Mouse (Mus musculus) kidney, adult 8-10 months (tissue): ENCODE measurements around the gene Tbxas1.

ENCODE experiments used
- DNase-seq, 2 experiments: peaks; one replicate each; pipeline ENCODE4 v3.0.0; 2022

The Tbxas1 gene

GRCm38 (mm10) chr6:38966839-38967238 is 91.6 kb downstream of the Tbxas1 start:
- DNase-seq, result no peak

- DNase-seq, result no peak
Measured at GRCm38 (mm10) chr6:38967288-38967687, 92.1 kb downstream of the Tbxas1 start.

- no peak for DNase-seq
Measured at GRCm38 (mm10) chr6:38967988-38968387, 92.8 kb downstream of the Tbxas1 start.

GRCm38 (mm10) chr6:38969944-38970740 is 94.9 kb downstream of the Tbxas1 start:
- no peak for DNase-seq

- no peak for DNase-seq
Measured at GRCm38 (mm10) chr6:38970759-38971158, 95.6 kb downstream of the Tbxas1 start.

GRCm38 (mm10) chr6:38972826-38973225 is 97.6 kb downstream of the Tbxas1 start:
- no peak for DNase-seq

GRCm38 (mm10) chr6:38973441-38974161 is 98.4 kb downstream of the Tbxas1 start:
- DNase-seq, result peak; percentile 48 to 52

GRCm38 (mm10) chr6:38974162-38974525 is 98.9 kb downstream of the Tbxas1 start:
- DNase-seq, result peak; percentile 80 to 88

- peak in 1 of 2 experiments; percentile 43 for DNase-seq
Measured at GRCm38 (mm10) chr6:38974536-38975268, 99.5 kb downstream of the Tbxas1 start.

GRCm38 (mm10) chr6:38975866-38976265 is 100.7 kb downstream of the Tbxas1 start:
- DNase-seq, result no peak

GRCm38 (mm10) chr6:38976355-38976754 is 101.2 kb downstream of the Tbxas1 start:
- no peak for DNase-seq

- peak; percentile 60 to 70 for DNase-seq
Measured at GRCm38 (mm10) chr6:38980921-38981715, 105.9 kb downstream of the Tbxas1 start.

- DNase-seq, result no peak
Measured at GRCm38 (mm10) chr6:38982071-38982470, 106.9 kb downstream of the Tbxas1 start.

GRCm38 (mm10) chr6:38982656-38983055 is 107.5 kb downstream of the Tbxas1 start:
- DNase-seq, result peak in 1 of 2 experiments; percentile 39

GRCm38 (mm10) chr6:38983060-38983459 is 107.9 kb downstream of the Tbxas1 start:
- DNase-seq, result peak; percentile 77 to 82

GRCm38 (mm10) chr6:38984626-38985025 is 109.4 kb downstream of the Tbxas1 start:
- DNase-seq, result no peak

- DNase-seq, result no peak
Measured at GRCm38 (mm10) chr6:38986641-38987040, 111.4 kb downstream of the Tbxas1 start.

- DNase-seq, result peak in 1 of 2 experiments; percentile 40
Measured at GRCm38 (mm10) chr6:38992016-38992415, 116.8 kb downstream of the Tbxas1 start.

- DNase-seq, result no peak
Measured at GRCm38 (mm10) chr6:38995774-38996173, 120.6 kb downstream of the Tbxas1 start.

GRCm38 (mm10) chr6:38997838-38998237 is 122.6 kb downstream of the Tbxas1 start:
- DNase-seq, result no peak

GRCm38 (mm10) chr6:39003126-39003525 is 127.9 kb downstream of the Tbxas1 start:
- no peak for DNase-seq

- peak; percentile 41 to 66 for DNase-seq
Measured at GRCm38 (mm10) chr6:39004003-39004473, 128.8 kb downstream of the Tbxas1 start.
